Mouse (Mus musculus): Measurements from ENCODE around the gene Bcas1. TPM values are rescaled to one million over a fixed set of nuclear protein-coding genes. Genes with fewer than 3 reads are reported as not detected.
A peak's percentile ranks its signal among the peaks of the same experiment; 100 is the strongest.

Bcas1 gene
- polyA plus RNA-seq (2014; fragmentation: Nextera tagmentation; extraction: Ambion mirVana): 7.2 and 13.0 TPM in 2 replicates

DNA sequence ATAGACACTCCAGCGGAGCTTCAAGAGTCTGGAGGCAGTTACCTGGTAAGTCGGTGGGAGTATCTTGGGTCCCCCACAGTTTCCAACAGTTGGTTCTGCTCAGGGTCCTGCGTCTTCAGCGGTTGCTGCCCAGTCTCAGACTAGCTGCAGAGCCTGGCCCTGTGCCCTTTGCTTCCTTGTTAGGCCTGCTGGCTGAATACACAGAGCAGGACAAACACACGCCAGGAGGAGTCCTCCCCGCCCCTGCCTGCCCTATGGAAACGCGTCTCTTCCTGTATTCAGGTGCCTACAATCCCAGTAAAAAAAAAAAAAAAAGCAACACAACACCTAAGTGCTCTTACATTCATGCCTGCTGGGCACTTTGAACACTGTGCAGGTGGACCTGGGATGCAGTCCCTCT, at the start of gene Bcas1:
Gene Bcas1, minus strand, starts transcription at position 142 of the 400 bp plus-strand sequence.
- no peaks in the 10 kb centered on the region for H3K4me1 ChIP-seq (ENCODE audit: control insufficient read depth, insufficient read depth, low read length)
- H3K9me3 ChIP-seq (ENCODE audit: control insufficient read depth, low read length): no peaks in the 10 kb centered on the region
- H3K9ac ChIP-seq (replicated peaks; ENCODE audit: low read length): no peak within 1 kb of the TSS
- DNase-seq (no peak), ATAC-seq (ENCODE audit: low FRiP score, low TSS enrichment) (no peak)
- no peak within 1 kb of the TSS for H3K4me2 ChIP-seq (ENCODE audit: low read length)
- H3K27ac ChIP-seq (replicated peaks; ENCODE audit: low read depth, low read length): no peak within 1 kb of the TSS
- H3K36me3 ChIP-seq (ENCODE audit: control insufficient read depth, insufficient read depth, low read length): no peaks in the 10 kb centered on the region
- H3K27me3 ChIP-seq (ENCODE audit: control insufficient read depth, insufficient read depth, low read length): no peaks in the 10 kb centered on the region
- WGBS: 81% methylated on average over 8 of the region's 8 CpGs
- H3K4me3 ChIP-seq (replicated peaks; ENCODE audit: low read depth, low read length): no peak within 1 kb of the TSS

DNA sequence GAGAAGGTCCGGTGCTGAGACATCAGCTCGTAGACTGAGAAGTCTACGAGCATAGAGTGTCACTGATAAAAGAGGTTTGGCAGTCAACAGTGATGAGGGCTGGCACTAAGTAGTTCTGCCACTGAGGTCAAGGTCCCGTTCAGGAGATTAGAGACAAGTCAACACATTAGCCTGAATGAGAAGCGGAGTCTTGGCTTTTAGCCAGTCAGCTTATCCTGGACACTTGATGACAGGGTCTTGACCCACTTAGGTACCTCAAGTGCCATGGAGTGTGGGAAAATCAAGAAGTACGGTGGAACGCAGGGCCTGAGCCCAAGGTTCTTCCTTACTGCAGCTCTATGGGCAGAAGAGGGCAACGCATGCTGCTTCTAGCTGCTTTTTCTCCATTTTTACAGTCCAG, 49.0 kb upstream of the Bcas1 start:
- Histone ChIP-seq H3K36me3 (ENCODE audit: control insufficient read depth, insufficient read depth, low read length) (no peaks in the 10 kb centered on the region), H3K27ac (replicated peaks; ENCODE audit: low read depth, low read length) (no peak overlapping the region), H3K9ac (replicated peaks; ENCODE audit: low read length) (no peak overlapping the region), H3K4me2 (ENCODE audit: low read length) (no peak overlapping the region), H3K9me3 (ENCODE audit: control insufficient read depth, low read length) (no peaks in the 10 kb centered on the region), H3K27me3 (ENCODE audit: control insufficient read depth, insufficient read depth, low read length) (no peaks in the 10 kb centered on the region), H3K4me1 (ENCODE audit: control insufficient read depth, insufficient read depth, low read length) (no peaks in the 10 kb centered on the region), H3K4me3 (replicated peaks; ENCODE audit: low read depth, low read length) (no peak overlapping the region)
- 85% methylated on average over 8 of the region's 8 CpGs for WGBS
- DNase-seq (no peak), ATAC-seq (ENCODE audit: low FRiP score, low TSS enrichment) (no peak)

DNA sequence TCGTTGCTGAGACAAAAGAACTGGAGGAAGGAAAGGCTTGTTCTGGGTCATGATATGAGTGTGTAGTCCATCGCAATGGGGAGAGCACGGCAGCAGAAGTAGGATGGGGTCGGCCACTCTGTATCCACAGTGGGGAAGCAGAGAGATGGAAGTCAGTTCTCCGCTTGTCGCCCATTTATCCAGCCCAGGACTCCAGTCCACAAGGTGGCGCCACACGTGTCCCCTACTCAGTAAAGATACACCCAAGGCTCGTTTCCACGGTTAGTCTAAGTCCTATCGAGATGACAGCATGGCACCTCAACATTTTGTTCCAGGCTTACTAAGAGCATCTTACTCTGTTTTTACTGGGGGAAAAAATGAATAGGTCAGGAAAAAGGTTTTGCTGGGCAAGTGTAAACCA, 48.6 kb upstream of the Bcas1 start:
- Histone ChIP-seq H3K36me3 (ENCODE audit: control insufficient read depth, insufficient read depth, low read length) (no peaks in the 10 kb centered on the region), H3K4me3 (replicated peaks; ENCODE audit: low read depth, low read length) (no peak overlapping the region), H3K4me1 (ENCODE audit: control insufficient read depth, insufficient read depth, low read length) (no peaks in the 10 kb centered on the region), H3K27ac (replicated peaks; ENCODE audit: low read depth, low read length) (no peak overlapping the region), H3K27me3 (ENCODE audit: control insufficient read depth, insufficient read depth, low read length) (no peaks in the 10 kb centered on the region), H3K9me3 (ENCODE audit: control insufficient read depth, low read length) (no peaks in the 10 kb centered on the region), H3K4me2 (ENCODE audit: low read length) (no peak overlapping the region), H3K9ac (replicated peaks; ENCODE audit: low read length) (no peak overlapping the region)
- ATAC-seq (ENCODE audit: low FRiP score, low TSS enrichment) (no peak), DNase-seq (no peak)
- 87% methylated on average over 11 of the region's 11 CpGs for WGBS

DNA sequence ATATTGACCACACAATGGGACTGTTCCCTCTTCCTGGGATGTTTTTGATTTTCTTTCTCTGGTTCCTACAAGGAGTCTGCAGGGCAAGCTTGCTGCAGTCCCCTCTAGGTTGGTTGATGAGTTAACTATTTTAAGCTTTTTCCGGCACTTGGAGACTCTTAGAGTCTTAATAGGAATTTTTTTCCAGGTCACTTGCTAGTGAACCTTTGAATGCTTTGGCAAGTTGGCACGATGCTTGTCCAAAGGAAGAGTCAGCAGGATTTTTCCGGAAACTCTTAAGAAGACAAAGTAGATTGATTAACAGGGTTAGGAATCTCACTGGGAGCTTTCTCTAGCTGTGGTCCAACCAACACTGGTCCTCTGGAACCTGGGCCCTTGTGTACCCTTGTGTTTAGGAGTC, 47.5 kb upstream of the Bcas1 start:
- WGBS: 86% methylated on average over 3 of the region's 3 CpGs
- no peak for ATAC-seq (ENCODE audit: low FRiP score, low TSS enrichment)
- no peaks in the 10 kb centered on the region; the same call in 1 of the 2 replicates for H3K27me3 ChIP-seq (ENCODE audit: control insufficient read depth, insufficient read depth, low read length)

DNA sequence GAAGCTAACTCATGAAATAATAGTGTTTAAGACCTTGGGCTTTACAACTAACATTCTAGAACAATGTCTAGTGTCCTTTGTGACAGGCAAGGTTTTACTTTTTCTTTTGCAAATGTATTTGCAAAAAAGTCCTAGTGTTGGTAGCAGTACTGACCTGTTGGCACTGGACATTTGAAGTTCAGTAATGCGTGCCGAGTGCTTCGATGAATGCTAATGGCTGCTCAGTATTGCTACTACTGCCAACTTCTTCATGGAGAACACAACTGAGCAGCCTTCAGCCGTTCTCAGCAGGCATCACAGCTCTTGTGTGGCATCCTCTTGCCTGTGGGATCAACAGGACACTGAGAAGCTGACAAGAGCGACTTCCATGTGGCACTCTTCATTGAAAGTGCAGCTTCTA, 46.5 kb upstream of the Bcas1 start:
- H3K4me2 ChIP-seq (ENCODE audit: low read length): no peak overlapping the region
- H3K4me3 ChIP-seq (replicated peaks; ENCODE audit: low read depth, low read length): no peak overlapping the region
- ATAC-seq (ENCODE audit: low FRiP score, low TSS enrichment) (no peak), DNase-seq (no peak)
- H3K9ac ChIP-seq (replicated peaks; ENCODE audit: low read length): no peak overlapping the region
- H3K9me3 ChIP-seq (ENCODE audit: control insufficient read depth, low read length): no peaks in the 10 kb centered on the region
- no peak overlapping the region for H3K27ac ChIP-seq (replicated peaks; ENCODE audit: low read depth, low read length)
- H3K36me3 ChIP-seq (ENCODE audit: control insufficient read depth, insufficient read depth, low read length): no peaks in the 10 kb centered on the region
- H3K27me3 ChIP-seq (ENCODE audit: control insufficient read depth, insufficient read depth, low read length): no peaks in the 10 kb centered on the region; the same call in 1 of the 2 replicates
- 95% methylated on average over 5 of the region's 5 CpGs for WGBS
- H3K4me1 ChIP-seq (ENCODE audit: control insufficient read depth, insufficient read depth, low read length): 0 out of 2 replicates have a peak, but pooled peaks cover 5% of the 10 kb centered on the region

More for the DNA sequence above, 47.5 kb upstream of the Bcas1 start:
- Histone ChIP-seq H3K4me3 (replicated peaks; ENCODE audit: low read depth, low read length) (no peak overlapping the region), H3K4me2 (ENCODE audit: low read length) (no peak overlapping the region), H3K27ac (replicated peaks; ENCODE audit: low read depth, low read length) (no peak overlapping the region), H3K36me3 (ENCODE audit: control insufficient read depth, insufficient read depth, low read length) (no peaks in the 10 kb centered on the region), H3K9ac (replicated peaks; ENCODE audit: low read length) (no peak overlapping the region), H3K4me1 (ENCODE audit: control insufficient read depth, insufficient read depth, low read length) (no peaks in the 10 kb centered on the region), H3K9me3 (ENCODE audit: control insufficient read depth, low read length) (no peaks in the 10 kb centered on the region)
- DNase-seq: no peak

DNA sequence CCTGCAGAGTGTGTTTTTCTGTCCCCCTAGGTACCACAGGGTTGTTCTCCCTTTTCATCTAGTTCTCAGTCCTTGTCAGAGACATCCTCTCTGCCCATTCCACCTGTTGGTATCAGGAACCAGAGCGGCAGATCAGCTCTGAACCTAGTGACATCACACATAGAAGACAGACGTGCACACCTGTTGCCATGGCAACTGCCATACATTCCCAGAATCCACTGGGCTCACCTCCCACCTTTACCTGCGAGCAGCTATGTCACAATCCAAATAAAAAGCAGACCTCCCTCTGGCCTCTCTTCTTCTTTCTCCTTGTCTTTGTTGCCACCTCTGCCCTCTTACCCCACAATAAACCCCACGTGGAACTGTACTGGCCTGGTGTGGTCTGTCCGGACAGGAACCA, 42.9 kb upstream of the Bcas1 start:
- 82% methylated on average over 5 of the region's 5 CpGs for WGBS
- peak; percentile 37 for DNase-seq
- ATAC-seq (ENCODE audit: low FRiP score, low TSS enrichment): no peak

DNA sequence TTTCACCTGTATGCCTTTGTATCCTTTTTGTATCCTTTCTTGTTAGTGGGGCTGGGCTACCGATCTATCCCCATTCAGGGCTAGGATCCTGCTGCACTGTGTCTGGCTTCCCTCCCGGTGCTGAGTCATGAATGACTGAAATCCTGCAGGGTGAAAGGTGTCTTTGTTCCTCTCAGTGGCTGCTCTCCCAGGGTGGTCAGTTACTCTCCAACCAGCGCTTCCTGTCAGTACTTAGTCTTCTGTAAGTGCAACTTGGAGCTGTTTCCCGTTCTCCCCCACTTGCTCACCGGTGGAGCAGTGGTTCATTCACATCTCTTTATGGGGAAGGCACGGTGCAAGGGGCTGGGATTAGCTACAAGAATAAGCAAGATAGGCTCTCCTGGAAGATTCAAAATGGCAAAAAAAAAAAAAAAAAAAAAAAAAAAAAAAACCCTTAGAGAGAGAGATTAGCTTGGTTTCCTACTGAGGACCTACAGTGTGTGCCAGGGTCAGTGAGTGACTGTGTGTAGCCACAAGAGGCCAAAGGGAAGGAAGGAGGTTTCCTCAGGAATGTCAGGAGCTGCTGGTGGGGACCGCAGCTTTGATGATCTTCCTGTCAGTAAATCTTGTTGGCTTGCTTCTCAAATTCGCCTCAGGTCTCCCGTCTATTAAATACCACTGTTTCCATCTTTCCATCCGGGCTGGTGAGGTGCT, 42.1 kb upstream of the Bcas1 start:
- ATAC-seq (ENCODE audit: low FRiP score, low TSS enrichment): no peak

More for the DNA sequence above, 42.9 kb upstream of the Bcas1 start:
- Histone ChIP-seq H3K27me3 (ENCODE audit: control insufficient read depth, insufficient read depth, low read length) (no peaks in the 10 kb centered on the region; the same call in 1 of the 2 replicates), H3K27ac (replicated peaks; ENCODE audit: low read depth, low read length) (no peak overlapping the region), H3K4me2 (ENCODE audit: low read length) (no peak overlapping the region), H3K9me3 (ENCODE audit: control insufficient read depth, low read length) (no peaks in the 10 kb centered on the region), H3K36me3 (ENCODE audit: control insufficient read depth, insufficient read depth, low read length) (no peaks in the 10 kb centered on the region), H3K9ac (replicated peaks; ENCODE audit: low read length) (no peak overlapping the region), H3K4me1 (ENCODE audit: control insufficient read depth, insufficient read depth, low read length) (0 out of 2 replicates have a peak, but pooled peaks cover 5% of the 10 kb centered on the region), H3K4me3 (replicated peaks; ENCODE audit: low read depth, low read length) (no peak overlapping the region)

DNA sequence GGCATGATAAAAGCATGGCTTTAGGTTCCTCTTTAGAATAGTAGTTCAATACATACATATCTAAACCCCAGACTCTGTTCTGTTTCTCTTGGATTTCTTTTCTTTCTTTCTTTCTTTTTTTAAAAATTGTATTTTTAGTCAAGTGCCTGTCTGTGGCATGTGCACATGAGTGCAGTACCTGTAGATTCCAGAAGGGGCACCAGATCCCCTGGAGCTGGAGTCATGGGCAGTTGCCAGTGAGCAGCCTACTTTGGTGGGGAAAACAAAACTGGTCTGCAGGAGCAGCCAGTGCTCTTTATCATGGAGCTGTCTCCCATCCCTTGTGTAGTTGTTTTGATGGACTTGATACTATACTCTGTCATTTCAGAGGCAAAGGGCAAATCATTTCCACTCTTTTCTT, 40.4 kb upstream of the Bcas1 start:
- 0 out of 2 replicates have a peak, but pooled peaks cover 5% of the 10 kb centered on the region for H3K4me1 ChIP-seq (ENCODE audit: control insufficient read depth, insufficient read depth, low read length)
- ATAC-seq (ENCODE audit: low FRiP score, low TSS enrichment) (no peak), DNase-seq (no peak)
- H3K4me3 ChIP-seq (replicated peaks; ENCODE audit: low read depth, low read length): no peak overlapping the region
- no peaks in the 10 kb centered on the region for H3K36me3 ChIP-seq (ENCODE audit: control insufficient read depth, insufficient read depth, low read length)
- no peaks in the 10 kb centered on the region; the same call in 1 of the 2 replicates for H3K27me3 ChIP-seq (ENCODE audit: control insufficient read depth, insufficient read depth, low read length)
- H3K27ac ChIP-seq (replicated peaks; ENCODE audit: low read depth, low read length): no peak overlapping the region
- H3K9ac ChIP-seq (replicated peaks; ENCODE audit: low read length): no peak overlapping the region
- no peaks in the 10 kb centered on the region for H3K9me3 ChIP-seq (ENCODE audit: control insufficient read depth, low read length)
- no peak overlapping the region for H3K4me2 ChIP-seq (ENCODE audit: low read length)

More for the DNA sequence above, 42.1 kb upstream of the Bcas1 start:
- Histone ChIP-seq H3K27me3 (ENCODE audit: control insufficient read depth, insufficient read depth, low read length) (no peaks in the 10 kb centered on the region; the same call in 1 of the 2 replicates), H3K4me1 (ENCODE audit: control insufficient read depth, insufficient read depth, low read length) (0 out of 2 replicates have a peak, but pooled peaks cover 5% of the 10 kb centered on the region), H3K27ac (replicated peaks; ENCODE audit: low read depth, low read length) (no peak overlapping the region), H3K9me3 (ENCODE audit: control insufficient read depth, low read length) (no peaks in the 10 kb centered on the region), H3K4me3 (replicated peaks; ENCODE audit: low read depth, low read length) (no peak overlapping the region), H3K4me2 (ENCODE audit: low read length) (peak overlapping the region; percentile 25; the same call in 1 of the 2 replicates), H3K36me3 (ENCODE audit: control insufficient read depth, insufficient read depth, low read length) (no peaks in the 10 kb centered on the region), H3K9ac (replicated peaks; ENCODE audit: low read length) (no peak overlapping the region)
- WGBS: 11% methylated on average over 10 of the region's 10 CpGs
- peak; percentile 58 for DNase-seq

DNA sequence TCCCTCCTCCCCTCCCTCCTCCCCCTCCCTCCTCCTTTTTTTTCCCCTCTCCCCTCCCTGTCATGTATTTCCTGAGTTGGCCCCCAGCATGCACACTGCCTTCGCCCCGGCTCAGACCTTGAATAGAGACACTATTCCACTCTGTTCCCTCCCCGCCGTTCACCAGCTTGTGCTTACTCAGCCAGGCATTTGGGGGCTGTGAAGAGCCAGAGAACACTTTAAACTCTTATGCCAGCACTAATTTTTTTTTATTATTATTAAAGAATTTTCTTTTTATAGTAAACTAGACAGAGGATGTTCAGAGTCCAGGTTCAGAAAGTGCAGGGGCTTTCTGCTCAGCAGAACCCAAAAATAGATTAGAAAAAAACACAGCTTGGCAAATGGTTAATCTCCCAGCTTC, 37.2 kb upstream of the Bcas1 start:
- no peak overlapping the region for H3K4me3 ChIP-seq (replicated peaks; ENCODE audit: low read depth, low read length)
- H3K27ac ChIP-seq (replicated peaks; ENCODE audit: low read depth, low read length): no peak overlapping the region
- DNase-seq (no peak), ATAC-seq (ENCODE audit: low FRiP score, low TSS enrichment) (no peak)
- 0 out of 2 replicates have a peak, but pooled peaks cover 5% of the 10 kb centered on the region for H3K4me1 ChIP-seq (ENCODE audit: control insufficient read depth, insufficient read depth, low read length)
- H3K9ac ChIP-seq (replicated peaks; ENCODE audit: low read length): no peak overlapping the region
- 38% methylated on average over 4 of the region's 4 CpGs for WGBS
- no peaks in the 10 kb centered on the region for H3K27me3 ChIP-seq (ENCODE audit: control insufficient read depth, insufficient read depth, low read length)
- no peaks in the 10 kb centered on the region for H3K36me3 ChIP-seq (ENCODE audit: control insufficient read depth, insufficient read depth, low read length)
- no peaks in the 10 kb centered on the region for H3K9me3 ChIP-seq (ENCODE audit: control insufficient read depth, low read length)
- no peak overlapping the region for H3K4me2 ChIP-seq (ENCODE audit: low read length)
